Mouse (Mus musculus) liver, embryonic 13.5 days (tissue): ENCODE data around the gene Mcam. TPM values are rescaled to one million over a fixed set of nuclear protein-coding genes. Genes with fewer than 3 reads are reported as not detected.
A peak's percentile ranks its signal among the peaks of the same experiment; 100 is the strongest.

Source experiments
- ATAC-seq: fragments of 200-750 bp; cut with Nextera tagmentation; 2 replicates; pipeline ENCODE4 v1.8.0; 2017; ENCODE audit warnings: low read depth, mild to moderate bottlenecking, moderate number of reproducible peaks, moderate library complexity
- DNase-seq: peaks from one replicate; pipeline ENCODE4 v3.0.0; 2022
- H3K27ac ChIP-seq: fragments of 300-500 bp; sonication (generic); 2 replicates; pipeline ENCODE4 v1.5.1; 2015; ENCODE audit warnings: moderate library complexity, mild to moderate bottlenecking, inconsistent platforms
- H3K27me3 ChIP-seq: fragments of 300-500 bp; sonication (generic); 2 replicates; pipeline ENCODE4 v1.6.1; 2015; ENCODE audit warnings: mild to moderate bottlenecking, inconsistent platforms
- H3K36me3 ChIP-seq: fragments of 300-500 bp; sonication (generic); 2 replicates; pipeline ENCODE4 v1.6.1; 2015; ENCODE audit warnings: mild to moderate bottlenecking, inconsistent platforms
- H3K4me1 ChIP-seq: fragments of 300-500 bp; sonication (generic); replicated peaks from 2 replicates; pipeline ENCODE4 v1.6.1; 2015; ENCODE audit warnings: inconsistent platforms
- H3K4me2 ChIP-seq: fragments of 300-500 bp; sonication (generic); 2 replicates; pipeline ENCODE4 v1.6.1; 2015; ENCODE audit warnings: inconsistent platforms, mild to moderate bottlenecking, moderate library complexity
- H3K4me3 ChIP-seq: fragments of 300-500 bp; sonication (generic); replicated peaks from 2 replicates; pipeline ENCODE4 v1.5.1; 2015; ENCODE audit warnings: mild to moderate bottlenecking, inconsistent platforms
- H3K9ac ChIP-seq: fragments of 300-500 bp; sonication (generic); 2 replicates; pipeline ENCODE4 v1.6.1; 2015; ENCODE audit warnings: mild to moderate bottlenecking, inconsistent platforms
- H3K9me3 ChIP-seq: fragments of 300-500 bp; sonication (generic); replicated peaks from 2 replicates; pipeline ENCODE4 v1.6.1; 2016; ENCODE audit warnings: inconsistent platforms
- WGBS: fragments of 180-500 bp; shearing (Covaris S2); methylation state at CpG from one replicate; pipeline ENCODE4 v1.1.7; 2015; ENCODE audit not compliant: insufficient replicate concordance; 5-methylcytosine and 5-hydroxymethylcytosine counted together
- polyA plus RNA-seq: library from polyadenylated mRNA; unstranded; fragments of >200 nt; fragmentation: Nextera tagmentation; extraction: Ambion mirVana; gene quantifications from 2 replicates; pipeline ENCODE4 v1.2.1, GENCODE M21; 2015

Gene Mcam
- polyA plus RNA-seq, 1 experiment from 2014 or later = 3.7 TPM

- Histone ChIP-seq H3K9ac (no peak overlapping the region), H3K4me1 (peaks cover 23% of the 10 kb centered on the region), H3K4me2 (no peak overlapping the region), H3K27ac (no peak overlapping the region), H3K4me3 (no peak overlapping the region), H3K27me3 (no peaks in the 10 kb centered on the region), H3K9me3 (no peaks in the 10 kb centered on the region), H3K36me3 (peaks cover 11% of the 10 kb centered on the region; the same call in 1 of the 2 replicates)
- DNase-seq (no peak), ATAC-seq (no peak)
- WGBS = 37% methylated on average over 5 of the region's 5 CpGs
Observed at GRCm38 (mm10) chr9:44181537-44181936, 47.3 kb downstream of the Mcam start.

DNA sequence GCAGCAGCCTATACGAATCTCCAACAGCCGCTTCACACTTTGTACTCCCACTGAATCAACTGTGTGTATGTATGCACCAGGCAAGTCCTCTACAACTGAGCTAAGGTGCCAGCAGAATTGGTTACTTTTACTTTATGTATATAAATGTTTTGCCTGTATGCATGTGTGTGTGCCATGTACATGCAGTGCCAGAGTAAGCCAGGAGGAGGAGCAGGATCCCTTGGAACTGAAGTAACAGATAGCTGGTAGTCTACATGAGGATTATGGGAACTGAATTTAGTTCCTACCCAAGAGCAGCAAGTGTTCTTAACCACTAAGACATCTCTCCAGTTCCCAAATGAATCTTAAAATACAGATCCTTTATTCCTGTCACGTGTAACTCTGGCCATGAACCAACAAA lies 48.0 kb downstream of the Mcam start:
- no peak for ATAC-seq
- H3K4me2 ChIP-seq = no peak overlapping the region
- H3K27ac ChIP-seq = no peak overlapping the region
- H3K9me3 ChIP-seq = no peaks in the 10 kb centered on the region
- H3K36me3 ChIP-seq = peaks cover 11% of the 10 kb centered on the region; the same call in 1 of the 2 replicates
- H3K27me3 ChIP-seq = no peaks in the 10 kb centered on the region
- 79% methylated on average over 3 of the region's 3 CpGs for WGBS
- DNase-seq = peak; percentile 15
- peaks cover 21% of the 10 kb centered on the region for H3K4me1 ChIP-seq
- no peak overlapping the region for H3K4me3 ChIP-seq
- no peak overlapping the region for H3K9ac ChIP-seq

DNA sequence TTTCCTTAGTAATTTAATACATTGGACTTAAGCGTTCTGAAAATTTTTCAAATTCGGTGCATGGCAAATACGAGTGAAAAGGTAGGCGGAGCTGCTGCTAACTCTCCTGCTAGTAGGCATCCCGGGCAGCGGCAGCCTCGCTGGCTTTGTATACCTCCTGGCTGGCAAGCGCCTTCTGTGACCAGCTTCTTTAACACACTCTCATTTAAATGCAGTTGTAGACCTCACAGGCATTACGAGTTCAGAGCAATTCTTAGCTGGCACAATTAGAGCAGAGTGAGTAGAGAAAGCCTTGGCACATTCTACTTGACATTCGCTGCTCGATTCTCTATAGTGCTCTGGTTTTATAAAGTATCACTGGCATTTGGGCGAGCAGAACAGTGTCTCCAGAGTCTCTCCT lies 54.0 kb downstream of the Mcam start:
- Histone ChIP-seq H3K9me3 (no peaks in the 10 kb centered on the region), H3K4me3 (no peak overlapping the region), H3K36me3 (no peaks in the 10 kb centered on the region; the same call in 1 of the 2 replicates), H3K27ac (no peak overlapping the region), H3K9ac (no peak overlapping the region), H3K27me3 (no peaks in the 10 kb centered on the region), H3K4me1 (peaks cover 14% of the 10 kb centered on the region; the same call in 1 of the 2 replicates), H3K4me2 (no peak overlapping the region)
- 81% methylated on average over 12 of the region's 12 CpGs for WGBS
- DNase-seq = no peak
- no peak for ATAC-seq

DNA sequence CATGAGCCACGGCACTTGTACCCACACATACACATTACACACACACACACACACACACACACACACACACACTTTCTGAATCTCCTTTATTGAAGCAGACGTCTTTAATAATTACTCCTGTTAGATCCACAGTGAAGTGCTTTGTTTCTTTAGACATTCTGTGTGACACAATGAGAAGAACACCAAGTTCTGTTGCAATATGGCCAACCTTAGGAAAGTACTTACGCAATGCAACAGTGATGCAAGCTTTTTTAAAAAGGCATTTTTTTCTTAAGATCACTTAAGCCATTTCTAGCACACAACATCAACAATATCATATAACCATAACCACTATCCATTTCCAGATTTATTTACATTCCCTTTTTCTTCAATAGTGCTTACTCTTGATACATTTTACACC lies 56.9 kb downstream of the Mcam start:
- 72% methylated on average over 3 of the region's 3 CpGs for WGBS
- Histone ChIP-seq H3K27me3 (no peaks in the 10 kb centered on the region), H3K4me1 (peaks cover 27% of the 10 kb centered on the region), H3K9me3 (no peaks in the 10 kb centered on the region), H3K4me2 (no peak overlapping the region), H3K4me3 (no peak overlapping the region), H3K9ac (no peak overlapping the region), H3K36me3 (no peaks in the 10 kb centered on the region; the same call in 1 of the 2 replicates), H3K27ac (no peak overlapping the region)
- no peak for DNase-seq
- no peak for ATAC-seq

DNA sequence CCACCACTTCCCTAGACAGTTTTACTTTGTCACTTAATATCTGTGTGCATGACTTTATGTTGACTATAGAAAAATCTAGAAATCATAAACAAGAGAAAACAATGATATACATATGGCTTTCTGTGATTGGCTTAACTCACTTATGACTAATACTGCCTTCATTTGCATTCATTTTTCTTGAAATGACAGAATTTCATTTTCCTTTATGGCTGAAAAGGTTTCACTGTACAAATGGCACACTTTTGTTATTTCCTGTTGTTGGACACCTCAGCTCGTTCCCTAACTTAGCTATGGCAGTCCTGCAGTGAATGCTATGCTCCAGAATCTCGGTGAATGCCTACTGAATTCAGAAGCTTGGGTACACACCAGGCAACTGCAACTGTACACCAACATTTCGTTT lies 58.0 kb downstream of the Mcam start:
- Histone ChIP-seq H3K27ac (no peak overlapping the region), H3K9me3 (no peaks in the 10 kb centered on the region), H3K4me2 (no peak overlapping the region), H3K36me3 (peaks cover 4% of the 10 kb centered on the region; the same call in 1 of the 2 replicates), H3K4me1 (peaks cover 23% of the 10 kb centered on the region), H3K9ac (no peak overlapping the region), H3K27me3 (no peaks in the 10 kb centered on the region), H3K4me3 (no peak overlapping the region)
- ATAC-seq = no peak
- DNase-seq = no peak
- 68% methylated on average over 3 of the region's 3 CpGs for WGBS

Other genes starting within 250 kb of the Mcam start
- gene Thy1, start 91.1 kb upstream of the Mcam start, polyA plus RNA-seq = 0.15 and 0.24 TPM in 2 replicates
- gene Usp2, start 67.4 kb upstream of the Mcam start, polyA plus RNA-seq = 1.8 and 3.0 TPM in 2 replicates
- not detected in 2 replicates for gene Mfrp, start 32.7 kb upstream of the Mcam start, polyA plus RNA-seq
- gene C1qtnf5, start 27.2 kb upstream of the Mcam start, polyA plus RNA-seq = 0.17 and 0.20 TPM in 2 replicates
- gene Gm49380, start 21.0 kb upstream of the Mcam start, polyA plus RNA-seq = 0.05 TPM in 1 of 2 replicates, not detected in the other
- gene Rnf26, start 21.0 kb upstream of the Mcam start, polyA plus RNA-seq = 36.9 and 38.7 TPM in 2 replicates
- 5.7 and 7.2 TPM in 2 replicates for gene Cbl, start 99.6 kb downstream of the Mcam start, polyA plus RNA-seq
- gene Ccdc153, start 106.2 kb downstream of the Mcam start, polyA plus RNA-seq = not detected in 2 replicates
- gene Pdzd3, start 117.0 kb downstream of the Mcam start, polyA plus RNA-seq = 0.06 and 0.24 TPM in 2 replicates
- 3.2 and 3.8 TPM in 2 replicates for gene Nlrx1, start 134.1 kb downstream of the Mcam start, polyA plus RNA-seq
- 11.1 and 13.0 TPM in 2 replicates for gene Abcg4, start 154.1 kb downstream of the Mcam start, polyA plus RNA-seq
- 11.4 and 11.5 TPM in 2 replicates for gene Hinfp, start 171.2 kb downstream of the Mcam start, polyA plus RNA-seq
- gene C2cd2l, start 185.8 kb downstream of the Mcam start, polyA plus RNA-seq = 6.4 and 8.2 TPM in 2 replicates
- gene Dpagt1, start 191.6 kb downstream of the Mcam start, polyA plus RNA-seq = 20.7 and 23.0 TPM in 2 replicates
- 208 and 210 TPM in 2 replicates for gene H2afx, start 200.2 kb downstream of the Mcam start, polyA plus RNA-seq
- gene Hmbs, start 209.8 kb downstream of the Mcam start, polyA plus RNA-seq = 1,411 and 1,456 TPM in 2 replicates
- 14.8 and 15.3 TPM in 2 replicates for gene Vps11, start 227.2 kb downstream of the Mcam start, polyA plus RNA-seq
- 15.8 and 19.0 TPM in 2 replicates for gene Hyou1, start 245.0 kb downstream of the Mcam start, polyA plus RNA-seq